Comparison of ENCODE assay signal across 25 mouse cellular contexts in the genomic region with DNA sequence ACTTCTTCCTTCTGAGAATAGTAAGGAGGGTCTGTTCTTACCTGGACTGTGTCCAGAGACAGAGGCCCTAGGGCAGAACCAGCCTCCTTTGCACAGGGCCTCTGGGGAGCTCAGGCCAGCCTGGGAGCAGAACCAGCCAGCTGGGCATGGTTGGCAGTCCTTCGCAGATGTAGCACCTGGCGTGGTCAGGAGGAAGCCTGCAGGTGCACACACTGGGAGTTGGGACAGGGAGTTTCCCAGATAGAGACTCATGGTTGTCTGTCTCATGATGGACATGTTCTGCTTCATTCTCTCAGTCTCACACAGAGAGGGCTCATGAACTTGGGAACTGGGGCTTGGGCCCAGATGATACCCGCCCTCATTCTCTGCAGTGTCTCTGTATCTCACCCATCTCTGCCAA. TPM values are rescaled to one million over a fixed set of nuclear protein-coding genes. Genes with fewer than 3 reads are reported as not detected.
DNase-seq lines count a peak whose midpoint lies in the region; TF ChIP-seq lines count a peak whose summit lies in the region.
"Had no signal": no experiment of that assay in that cellular context is flagged by ENCODE, and none has a peak within 500 bp of the region (broad histone marks: within the 10 kb centered on the region; RNA-seq: fewer than 3 reads in every experiment).

No protein-coding gene starts in this region.

- peak; percentile 55 for TF ChIP-seq EP300 in CH12.LX (IDR thresholded peaks at IDR 0.05; ENCODE audit: low read length)

- no peak overlapping the region for H3K27ac ChIP-seq in CH12.LX (ENCODE audit: insufficient read depth, low read depth)

- H3K9me3 ChIP-seq in CH12.LX (replicated peaks; ENCODE audit: low read length) = peaks cover 3% of the 10 kb centered on the region
- H3K9me3 ChIP-seq: G1E had no signal

- H3K79me2 ChIP-seq in CH12.LX (replicated peaks; ENCODE audit: control insufficient read depth, extremely low read depth, insufficient read depth, poor library complexity, severe bottlenecking) = no peaks in the 10 kb centered on the region

- H3K36me3 ChIP-seq in CH12.LX (replicated peaks in 1 of 2; ENCODE audit: control insufficient read depth in 1 of 2, insufficient read depth in 1 of 2, low read length in 1 of 2) = no peaks in the 10 kb centered on the region
- H3K36me3 ChIP-seq: G1E had no signal

- H3K4me3 ChIP-seq in CH12.LX (replicated peaks in 1 of 3; ENCODE audit: low read depth in 2 of 3, low read length in 2 of 3, poor library complexity in 1 of 3) = no peak overlapping the region

- no peak for TF ChIP-seq POLR2A in CH12.LX (IDR thresholded peaks at IDR 0.05; ENCODE audit: low read depth, low read length)

- TF ChIP-seq CTCF in CH12.LX (conservative IDR thresholded peaks at IDR 0.05 in 1 of 2, IDR thresholded peaks at IDR 0.05 in 1 of 2; ENCODE audit: low read depth in 2 of 2, low read length in 2 of 2) = no peak

- in situ Hi-C loops in CH12.LX (cut with MboI; ENCODE audit: low pct_ligation_motif_present, low pct_unique_long_range_greater_than_20kb, low sequenced_read_pairs) = no loop called here

- H3K4me1 ChIP-seq in CH12.LX (ENCODE audit: control insufficient read depth in 1 of 2, insufficient read depth in 2 of 2) = peaks cover 28 to 52% of the 10 kb centered on the region in 2 experiments

- no peak for TF ChIP-seq RAD21 in CH12.LX (IDR thresholded peaks at IDR 0.05; ENCODE audit: low read depth, low read length)

- no peak overlapping the region for H3K4me2 ChIP-seq in CH12.LX (ENCODE audit: insufficient read depth, low read depth, poor library complexity, severe bottlenecking)

- dilution Hi-C loops in CH12.LX (cut with MboI; ENCODE audit: extremely low pct_ligation_motif_present, extremely low pct_unique_long_range_greater_than_20kb, low sequenced_read_pairs) = no loop called here

- peaks cover 2% of the 10 kb centered on the region for H3K27me3 ChIP-seq in CH12.LX (replicated peaks)

- no peak overlapping the region for H3K9ac ChIP-seq in CH12.LX (ENCODE audit: insufficient read depth, low read depth)

- DNase-seq in A20 (ENCODE audit: low read depth, low spot score) (peak; percentile 30), CH12.LX (ENCODE audit: extremely low read depth) (peak; percentile 41)
- DNase-seq in spleen, postnatal 14 days (ENCODE audit: low spot score in 2 of 2) = no peak
- DNase-seq in frontal cortex, postnatal 25 days (ENCODE audit: low spot score in 2 of 2) = no peak
- DNase-seq: adrenal gland, adult 2 months; adrenal gland, adult 8-10 months; adrenal gland, postnatal 10 days; adrenal gland, postnatal 14 days; adrenal gland, postnatal 25 days; adrenal gland, postnatal 36 days; B cell, adult 2 months; cerebellum, adult 11 months; cerebellum, adult 11-12 months; cerebellum, adult 18-20 months; cerebellum, adult 2 months; cerebellum, adult 8-10 months had no signal

TF ChIP-seq in CH12.LX, 34 proteins besides CTCF, POLR2A, EP300 and RAD21:
- TF ChIP-seq SIN3A (IDR thresholded peaks at IDR 0.05; ENCODE audit: low read length) (no peak), ETS1 (conservative IDR thresholded peaks at IDR 0.05; ENCODE audit: low read depth, low read length) (0 out of 2 replicates have a peak, but pooled peaks have one; percentile 19), TCF12 (IDR thresholded peaks at IDR 0.05; ENCODE audit: low read depth, low read length) (peak; percentile 92)
TF ChIP-seq in CH12.LX: peak in this region for 2.

RNA-seq across cellular contexts. Expression of gene Gm9195, which starts 25.3 kb away (rescaled TPM):
- 2.0 and 2.2 TPM in 2 replicates for total RNA-seq in CH12.LX (2012; rRNA removed)
- total RNA-seq in CH12.LX (2014; rRNA removed) = 1.1 TPM in 2 replicates
- polyA plus RNA-seq in CH12.LX (2012; ENCODE audit: insufficient read length, low read depth) = 5.2 and 6.0 TPM in 2 replicates
- total RNA-seq: adrenal gland, adult 18-20 months; adrenal gland, adult 2 months; adrenal gland, adult 8-10 months; adrenal gland, postnatal 10 days; adrenal gland, postnatal 14 days; adrenal gland, postnatal 25 days; adrenal gland, postnatal 36 days; adrenal gland, postnatal 4 days; ES-E14; MEL had no signal
- polyA plus RNA-seq: adrenal gland, adult 2 months; brain, embryonic 14.5 days; C2C12; CD4-positive, CD25-positive, alpha-beta regulatory T cell, adult 4 months; cerebellum, adult 2 months; G1E; Patski had no signal

Comparison
In these comparisons a context has a peak if more than half of its experiments do, and no peak if none do; other contexts are left out.
1. DNase-seq: peak in A20 (single experiment) and CH12.LX (single experiment); none in spleen, postnatal 14 days (0 of 2) and frontal cortex, postnatal 25 days (0 of 2).